Mouse (Mus musculus) adrenal gland, postnatal 14 days (tissue): ENCODE measurements at regions not wholly inside any gene's neighbourhood (a gene's known extent, or its start where the extent isn't known, plus 50 kb on each side); places are given as distances from the start of the nearest gene placed in this dataset.

Source experiments
- DNase-seq: peaks from one replicate; pipeline ENCODE4 v3.0.0; 2021; ENCODE audit warnings: mixed read lengths

GRCm38 (mm10) chr7:94798101-94798500 lies 1372.9 kb upstream of the Tenm4 start:
- no peak for DNase-seq

GRCm38 (mm10) chr7:94841197-94841596 lies 1329.8 kb upstream of the Tenm4 start:
- no peak for DNase-seq

- no peak for DNase-seq
Observed at GRCm38 (mm10) chr7:94851360-94851759, 1319.7 kb upstream of the Tenm4 start.

DNA sequence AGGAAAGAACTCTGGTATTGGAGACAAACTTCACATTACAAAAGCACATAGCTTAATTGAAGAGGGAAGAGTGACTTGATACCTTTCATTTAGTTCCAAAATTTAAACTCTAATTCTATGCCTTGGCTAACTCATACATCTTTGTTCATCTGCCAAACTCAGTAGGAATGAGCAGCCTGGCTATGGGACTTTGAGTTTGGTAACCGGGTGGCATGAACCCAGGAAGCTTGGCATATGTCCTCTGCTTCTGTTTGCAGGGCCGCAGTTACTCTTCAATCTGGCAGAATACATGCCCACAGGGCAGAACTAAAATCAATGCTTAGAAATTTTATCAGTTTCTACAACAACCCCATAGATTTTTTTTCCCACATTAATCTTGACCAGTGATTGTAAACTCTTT lies 1314.4 kb upstream of the Tenm4 start:
- no peak for DNase-seq

DNA sequence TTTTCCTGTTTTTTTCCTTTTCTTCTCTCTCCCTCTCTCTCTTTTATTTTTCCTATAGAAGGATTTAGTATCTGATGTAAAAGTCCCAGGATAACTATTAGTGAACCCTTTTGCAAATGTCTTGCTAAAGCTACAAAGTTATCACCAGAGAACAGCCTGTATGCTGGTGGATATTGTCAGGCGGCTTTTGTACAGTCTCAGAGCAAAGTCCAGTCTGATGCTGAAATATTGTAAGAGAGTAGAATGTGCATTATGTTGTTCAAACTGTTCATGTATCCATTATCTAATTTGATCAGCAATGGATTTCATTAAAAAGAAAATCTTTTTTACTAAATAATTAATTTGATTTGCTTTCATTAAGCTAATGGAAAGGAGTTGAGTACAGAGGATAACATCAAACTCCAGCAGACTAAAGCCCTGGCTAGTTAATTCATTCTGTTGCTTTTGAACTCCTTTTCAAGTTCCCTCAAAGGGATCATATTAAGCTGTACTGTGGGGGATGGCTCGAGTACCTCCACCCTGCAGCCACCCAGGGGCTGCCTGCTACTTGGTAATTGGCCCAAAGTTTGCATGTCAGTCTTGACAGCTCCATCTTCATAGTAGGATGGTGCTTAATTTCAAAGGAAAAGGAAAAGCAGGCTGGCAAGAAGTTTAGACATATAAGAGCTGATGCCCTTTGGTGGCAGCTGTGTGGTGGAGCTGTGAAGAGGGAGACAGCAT lies 1280.2 kb upstream of the Tenm4 start:
- no peak for DNase-seq

GRCm38 (mm10) chr7:94898088-94898487 lies 1273.0 kb upstream of the Tenm4 start:
- DNase-seq: no peak

- DNase-seq: no peak
Observed at GRCm38 (mm10) chr7:94926547-94927123, 1244.4 kb upstream of the Tenm4 start.

DNA sequence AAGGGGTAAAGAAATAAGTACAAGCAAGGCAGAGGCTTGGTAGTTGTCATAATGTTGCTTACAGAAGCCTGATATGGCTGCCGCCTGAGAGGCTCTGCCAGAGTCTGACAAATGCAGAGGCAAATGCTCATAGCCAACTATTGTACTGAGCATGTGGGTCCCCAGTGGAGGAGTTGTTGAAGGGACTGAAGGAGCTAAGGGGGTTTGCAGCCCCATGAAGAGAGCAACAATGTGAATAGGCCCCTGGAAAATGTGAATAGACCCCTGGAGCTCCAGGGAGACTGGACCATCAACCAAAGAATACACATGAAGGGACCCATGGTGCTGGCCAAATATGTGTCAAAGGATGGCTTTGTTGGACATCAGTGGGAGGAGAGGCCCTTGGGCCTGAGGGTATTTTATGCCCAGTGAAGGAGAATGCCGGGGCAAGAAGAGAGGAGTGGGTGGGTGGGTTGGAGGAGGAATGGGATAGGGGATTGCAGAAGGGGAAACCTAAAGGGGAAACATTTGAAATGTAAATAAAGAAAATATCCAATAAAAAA lies 1207.2 kb upstream of the Tenm4 start:
- DNase-seq: no peak

- DNase-seq: peak; percentile 7
Observed at GRCm38 (mm10) chr7:94967601-94968000, 1203.4 kb upstream of the Tenm4 start.

- no peak for DNase-seq
Observed at GRCm38 (mm10) chr7:94975037-94975775, 1195.8 kb upstream of the Tenm4 start.

DNA sequence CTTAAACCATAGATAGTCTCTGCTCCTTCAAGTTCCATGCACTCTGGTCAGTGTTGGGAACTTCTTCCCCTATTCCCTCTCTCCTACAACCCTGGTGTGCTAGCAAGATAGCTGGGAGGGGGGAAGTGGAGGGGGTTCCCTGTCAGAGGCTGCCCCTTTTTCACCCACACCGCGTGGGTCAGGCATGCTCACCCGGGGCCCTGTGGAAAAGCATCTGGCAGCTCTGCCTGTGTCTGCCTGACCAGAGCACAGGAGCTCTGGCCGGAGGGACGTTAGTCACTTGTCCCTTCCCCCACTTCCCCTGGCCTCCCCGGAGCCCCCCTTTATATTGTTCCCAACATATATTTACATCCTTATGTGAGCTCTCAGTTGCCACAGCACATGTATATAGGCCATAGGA lies 1174.8 kb upstream of the Tenm4 start:
- no peak for DNase-seq

GRCm38 (mm10) chr7:95004161-95004560 lies 1166.9 kb upstream of the Tenm4 start:
- DNase-seq: peak; percentile 34

DNA sequence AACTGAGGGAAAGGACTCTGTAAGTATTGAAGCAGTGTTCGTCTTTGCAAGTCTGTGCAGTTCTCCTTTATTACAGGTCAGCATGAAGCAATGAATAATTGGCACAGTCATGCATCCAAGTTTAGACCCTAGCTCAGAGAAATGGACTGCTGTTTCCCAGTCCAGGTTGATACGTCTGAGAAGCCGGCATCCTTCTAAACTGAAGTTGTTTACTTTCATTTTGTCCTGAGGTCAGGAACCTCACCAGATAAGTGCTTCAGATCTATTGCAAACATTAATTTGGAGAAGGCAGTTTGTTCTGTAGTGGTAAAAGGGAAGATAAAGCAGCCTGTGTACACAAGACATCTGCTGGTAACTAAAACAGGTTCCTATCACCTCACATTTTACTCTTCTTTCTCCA lies 1165.6 kb upstream of the Tenm4 start:
- no peak for DNase-seq

- peak; percentile 59 for DNase-seq
Observed at GRCm38 (mm10) chr7:95008896-95009430, 1162.1 kb upstream of the Tenm4 start.

GRCm38 (mm10) chr7:95020285-95020684 lies 1150.8 kb upstream of the Tenm4 start:
- DNase-seq: no peak

GRCm38 (mm10) chr7:95027915-95028810 lies 1142.9 kb upstream of the Tenm4 start:
- no peak for DNase-seq
